Mouse (Mus musculus): ENCODE data around the gene Rft1.

DNA sequence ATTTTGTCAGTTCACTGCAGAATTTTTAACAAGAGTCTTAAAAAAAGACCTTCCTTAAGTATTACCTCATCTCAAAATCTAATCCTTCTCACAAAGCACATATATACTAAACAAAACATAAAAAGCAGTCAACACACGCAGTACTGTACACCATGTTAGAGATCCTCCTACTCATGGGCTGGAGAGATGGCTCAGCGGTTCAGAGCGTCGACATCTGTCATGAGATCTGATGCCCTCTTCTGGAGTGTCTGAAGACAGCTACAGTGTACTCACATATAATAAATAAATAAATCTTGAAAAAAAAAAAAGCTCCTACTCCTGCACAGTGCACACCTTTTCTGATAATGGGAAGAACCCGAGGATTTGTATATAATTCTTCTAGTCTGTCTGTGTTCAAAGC, 68.2 kb downstream of the Rft1 start:
- TF ChIP-seq CTCF (IDR thresholded peaks at IDR 0.05; ENCODE audit: low read depth, low read length) = no peak
- TF ChIP-seq POLR2A (IDR thresholded peaks at IDR 0.05; ENCODE audit: borderline replicate concordance, low read depth, low read length) = no peak
